Mouse (Mus musculus): ENCODE results near the gene Rad54l2. TPM values are rescaled to one million over a fixed set of nuclear protein-coding genes. Genes with fewer than 3 reads are reported as not detected.

The Rad54l2 gene
- polyA plus RNA-seq, 1 experiment from 2014 or later, result 6.2 TPM

DNA sequence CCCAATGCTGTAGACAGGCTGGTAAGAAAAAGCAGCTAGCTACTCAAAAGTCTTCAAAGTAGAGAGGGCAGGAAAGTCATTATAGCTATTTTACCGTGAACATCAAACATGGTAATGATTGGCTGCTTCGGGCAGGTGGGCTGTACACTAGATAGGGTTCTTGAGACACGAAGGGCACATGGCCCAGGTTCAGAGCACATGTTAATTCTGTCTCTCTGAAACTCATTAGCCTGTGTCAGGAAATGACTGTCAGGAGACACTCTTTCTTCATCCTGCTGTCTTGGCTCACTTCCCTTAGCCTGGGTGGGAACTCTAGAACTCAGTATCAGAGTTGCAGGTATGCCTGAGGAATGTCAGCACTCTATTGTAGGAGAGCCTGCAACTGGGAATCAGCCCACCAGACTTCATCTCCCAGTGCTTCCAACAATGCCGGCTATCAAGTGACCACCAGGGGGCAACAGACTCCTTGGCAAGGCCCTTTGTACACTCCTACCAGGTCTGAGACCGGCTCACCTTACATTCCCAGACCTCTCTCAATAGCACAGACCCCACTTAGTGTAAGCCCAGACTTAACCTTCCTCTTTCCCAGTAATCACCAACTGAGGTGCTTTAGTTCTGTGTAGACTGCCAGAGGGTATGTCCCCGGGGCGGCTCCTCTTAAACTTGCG lies 101.9 kb downstream of the Rad54l2 start:
- WGBS, result 39% methylated on average over 8 of the region's 8 CpGs
- no peak overlapping the region for H3K9ac ChIP-seq
- H3K4me1 ChIP-seq (replicated peaks), result peaks cover 32% of the 10 kb centered on the region
- 0 out of 2 replicates have a peak, but pooled peaks cover 3% of the 10 kb centered on the region for H3K36me3 ChIP-seq
- H3K27me3 ChIP-seq, result no peaks in the 10 kb centered on the region
- 0 out of 2 replicates have a peak, but pooled peaks have one; percentile 41 for ATAC-seq (ENCODE audit: low read depth)
- no peak overlapping the region for H3K4me2 ChIP-seq
- H3K4me3 ChIP-seq, result no peak overlapping the region
- H3K9me3 ChIP-seq, result no peaks in the 10 kb centered on the region
- no peak overlapping the region for H3K27ac ChIP-seq (replicated peaks)

DNA sequence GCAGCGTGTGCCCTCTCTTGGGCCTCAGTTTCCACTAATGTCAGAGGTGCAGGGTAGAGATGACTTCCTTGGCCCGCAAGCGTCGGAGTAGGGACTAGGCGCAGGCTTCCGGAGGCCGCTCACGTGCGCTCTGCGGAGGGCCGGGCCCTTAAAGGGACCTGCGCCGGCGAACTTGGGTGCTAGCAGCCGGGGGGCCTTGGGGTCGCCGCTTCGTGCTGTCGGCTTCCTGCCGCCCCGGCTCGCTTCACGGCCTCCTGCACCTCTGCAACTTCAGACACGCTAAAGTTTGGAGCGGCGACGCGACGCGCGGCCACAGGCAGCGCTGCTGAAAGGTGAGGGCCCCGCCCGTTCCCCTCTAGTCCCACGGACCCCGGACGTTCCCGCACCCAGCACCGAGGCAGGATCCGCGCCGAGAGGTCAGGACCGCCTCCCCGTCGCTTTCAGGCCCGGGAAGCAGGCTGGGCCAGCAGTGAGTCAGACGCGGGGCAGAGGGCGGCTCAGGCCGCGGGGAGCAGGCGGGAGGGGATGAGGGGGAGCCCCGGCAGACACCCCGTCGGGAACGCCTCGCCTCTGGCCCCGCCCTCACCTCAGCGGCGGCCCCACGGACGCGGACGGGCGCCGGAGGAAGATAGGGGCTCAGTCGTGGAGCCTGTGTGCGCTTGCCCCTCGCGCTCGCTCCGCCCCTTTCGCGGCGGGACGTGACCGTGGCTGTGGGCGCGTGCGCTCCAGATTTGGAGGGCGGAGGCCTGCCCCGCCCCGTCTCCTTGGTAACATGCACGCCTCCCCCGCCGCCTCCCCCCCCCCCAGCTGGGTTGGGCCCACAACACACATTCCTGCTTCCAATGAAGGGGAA lies 103.5 kb downstream of the Rad54l2 start, which contains the start of gene Tex264:
TSS of gene Tex264 (minus strand) at position 679 of the 853 bp plus-strand sequence.
- under 1% methylated on average over 82 of the region's 86 CpGs for WGBS
- H3K4me2 ChIP-seq, result peak within 1 kb of the TSS; percentile 96
- no peaks in the 10 kb centered on the region for H3K9me3 ChIP-seq
- no peaks in the 10 kb centered on the region for H3K27me3 ChIP-seq
- peak within 1 kb of the TSS; percentile 74 for H3K27ac ChIP-seq (replicated peaks)
- peak; percentile 92 for ATAC-seq (ENCODE audit: low read depth)
- H3K4me3 ChIP-seq, result peak within 1 kb of the TSS; percentile 86
- peak within 1 kb of the TSS; percentile 87 for H3K9ac ChIP-seq
- H3K4me1 ChIP-seq (replicated peaks), result peaks cover 32% of the 10 kb centered on the region
- H3K36me3 ChIP-seq, result peaks cover 16% of the 10 kb centered on the region; the same call in 1 of the 2 replicates

DNA sequence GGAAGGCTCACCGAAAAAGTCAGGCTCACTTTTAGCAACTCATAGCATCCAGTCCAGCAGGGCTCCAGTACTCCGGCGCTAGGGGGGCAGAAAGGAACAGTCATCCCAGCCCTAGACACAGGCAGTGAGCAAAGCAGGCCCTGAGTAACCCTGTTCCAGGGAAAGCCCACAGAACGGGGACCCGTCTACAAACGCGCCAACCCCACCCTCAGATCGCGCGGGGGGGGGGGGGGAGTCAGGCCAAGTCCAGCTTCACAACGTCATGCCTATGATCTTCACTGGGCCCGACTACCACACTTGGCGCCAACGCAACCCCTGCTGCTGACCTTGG lies 104.1 kb downstream of the Rad54l2 start:
- WGBS, result 8% methylated on average over 12 of the region's 14 CpGs

DNA sequence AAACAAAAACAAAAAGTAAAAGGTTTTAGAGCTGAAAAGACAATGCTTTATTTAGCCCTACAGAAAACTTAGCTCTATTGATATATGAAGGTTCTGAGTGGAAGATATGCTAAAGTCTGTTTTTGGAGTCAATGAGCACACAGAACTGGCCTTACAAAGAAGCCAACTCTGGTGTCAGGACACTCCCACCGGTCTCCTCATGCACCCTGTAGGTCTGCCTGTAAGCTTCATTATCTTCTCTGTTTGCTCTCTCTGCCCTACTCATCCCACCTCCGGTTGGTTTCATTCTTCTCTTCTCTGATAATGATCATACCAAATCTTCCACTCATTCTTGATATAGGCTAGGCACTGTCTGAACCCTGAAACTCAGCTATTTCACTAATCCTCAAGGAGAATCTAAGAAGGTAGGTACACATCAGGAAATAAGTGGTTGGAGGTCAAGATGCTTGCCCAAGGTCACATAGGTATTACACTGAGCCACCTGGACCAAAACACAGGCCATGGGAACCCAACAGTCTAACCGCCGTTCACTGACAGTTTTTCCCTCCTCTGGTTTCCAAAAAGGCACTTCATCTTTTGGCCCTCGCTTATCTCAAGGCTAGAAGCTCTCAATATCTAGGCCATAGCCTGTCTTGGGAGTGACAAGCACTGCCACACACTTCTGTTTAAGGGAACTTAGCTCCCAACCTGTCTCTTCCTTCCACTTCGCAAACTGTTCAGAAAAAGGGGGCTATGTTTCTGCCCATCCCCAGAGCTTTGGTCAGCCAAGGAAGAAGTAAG lies 104.7 kb downstream of the Rad54l2 start:
- Histone ChIP-seq H3K36me3 (peaks cover 28% of the 10 kb centered on the region), H3K27me3 (no peaks in the 10 kb centered on the region), H3K4me3 (peak overlapping the region; percentile 86), H3K27ac (replicated peaks) (no peak overlapping the region), H3K4me1 (replicated peaks) (peaks cover 32% of the 10 kb centered on the region), H3K9me3 (no peaks in the 10 kb centered on the region), H3K4me2 (peak overlapping the region; percentile 96), H3K9ac (peak overlapping the region; percentile 87)
- no peak for ATAC-seq (ENCODE audit: low read depth)
- 85% methylated on average over 6 of the region's 6 CpGs for WGBS

More for the DNA sequence above, 104.1 kb downstream of the Rad54l2 start:
- Histone ChIP-seq H3K27ac (replicated peaks) (peak overlapping the region; percentile 74; the same call in 1 of the 2 replicates), H3K9me3 (no peaks in the 10 kb centered on the region), H3K4me1 (replicated peaks) (peaks cover 32% of the 10 kb centered on the region), H3K4me3 (peak overlapping the region; percentile 86), H3K36me3 (peaks cover 22% of the 10 kb centered on the region), H3K27me3 (no peaks in the 10 kb centered on the region), H3K4me2 (peak overlapping the region; percentile 96), H3K9ac (peak overlapping the region; percentile 87)
- ATAC-seq (ENCODE audit: low read depth), result peak; percentile 24; the same call in 1 of the 2 replicates

DNA sequence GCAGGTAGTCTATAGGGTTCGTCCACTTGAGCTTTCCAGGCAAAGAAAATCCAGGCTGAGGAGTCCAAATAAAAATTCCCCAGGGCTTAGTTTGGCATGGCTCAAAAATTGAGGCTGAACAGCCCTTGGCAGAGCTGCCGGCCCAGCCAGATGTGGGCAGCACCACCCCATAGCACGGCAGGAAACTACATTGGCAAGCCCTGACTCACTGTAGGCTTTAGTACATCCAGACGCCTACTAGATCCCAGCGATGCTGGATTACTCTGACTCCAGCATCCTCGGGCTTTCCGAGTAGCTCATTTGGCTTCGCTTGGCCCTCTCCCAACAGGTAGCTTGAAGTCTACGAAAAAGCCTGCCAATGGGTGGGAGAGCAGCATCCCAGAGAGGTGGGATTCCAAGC lies 108.0 kb downstream of the Rad54l2 start:
- Histone ChIP-seq H3K4me1 (replicated peaks) (peaks cover 15% of the 10 kb centered on the region), H3K9ac (no peak overlapping the region), H3K27me3 (no peaks in the 10 kb centered on the region), H3K4me3 (no peak overlapping the region), H3K27ac (replicated peaks) (no peak overlapping the region), H3K36me3 (peaks cover 47% of the 10 kb centered on the region), H3K4me2 (no peak overlapping the region), H3K9me3 (no peaks in the 10 kb centered on the region)
- ATAC-seq (ENCODE audit: low read depth), result no peak
- 90% methylated on average over 9 of the region's 9 CpGs for WGBS

DNA sequence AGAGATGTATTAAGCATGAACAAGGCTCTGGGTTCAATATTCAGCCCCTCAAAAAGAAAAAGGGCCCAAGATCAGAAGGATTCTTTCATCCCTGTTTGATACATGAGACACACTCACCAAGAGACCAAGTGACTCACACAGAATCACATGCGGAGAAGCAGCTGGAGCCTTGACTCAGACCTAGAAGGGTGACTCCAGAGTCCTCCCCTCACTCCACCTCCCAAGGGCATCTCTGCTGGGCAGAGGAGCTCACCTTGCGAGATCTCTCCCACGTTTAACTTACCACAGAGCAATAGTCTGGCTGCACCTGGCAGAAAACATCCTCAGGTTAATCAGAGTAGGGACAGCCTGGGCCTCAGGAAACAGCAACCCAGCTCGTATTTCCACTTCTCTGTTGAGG lies 110.8 kb downstream of the Rad54l2 start:
- 77% methylated on average over 4 of the region's 4 CpGs for WGBS
- H3K36me3 ChIP-seq, result peaks cover 51% of the 10 kb centered on the region
- no peak for ATAC-seq (ENCODE audit: low read depth)

DNA sequence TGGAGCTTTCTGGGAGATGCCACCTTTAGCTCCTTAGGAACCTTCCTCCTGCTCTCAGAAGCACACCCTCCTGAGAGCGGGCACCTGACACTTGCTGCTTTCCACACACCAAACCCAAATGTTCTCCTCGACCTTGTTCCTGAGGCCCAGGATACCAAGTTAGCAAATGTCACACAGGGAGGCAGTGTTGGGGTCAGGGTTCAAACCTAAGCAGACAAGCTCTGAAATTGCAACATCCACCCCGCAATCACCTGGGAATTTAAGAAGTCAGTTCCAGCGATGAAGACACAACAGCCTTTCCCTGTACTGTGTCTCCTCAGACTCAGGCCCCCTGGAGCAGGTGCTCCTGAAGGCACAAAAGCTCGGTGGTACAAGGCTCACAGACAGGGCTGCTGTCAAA lies 111.3 kb downstream of the Rad54l2 start:
- no peaks in the 10 kb centered on the region for H3K9me3 ChIP-seq
- H3K27me3 ChIP-seq, result no peaks in the 10 kb centered on the region
- no peaks in the 10 kb centered on the region for H3K4me1 ChIP-seq (replicated peaks)
- H3K4me2 ChIP-seq, result no peak overlapping the region
- H3K4me3 ChIP-seq, result no peak overlapping the region
- H3K36me3 ChIP-seq, result peaks cover 56% of the 10 kb centered on the region
- H3K9ac ChIP-seq, result no peak overlapping the region
- no peak overlapping the region for H3K27ac ChIP-seq (replicated peaks)
- 87% methylated on average over 5 of the region's 5 CpGs for WGBS
- ATAC-seq (ENCODE audit: low read depth), result no peak

More for the DNA sequence above, 110.8 kb downstream of the Rad54l2 start:
- no peak overlapping the region for H3K9ac ChIP-seq
- H3K27ac ChIP-seq (replicated peaks), result no peak overlapping the region
- no peak overlapping the region for H3K4me2 ChIP-seq
- H3K27me3 ChIP-seq, result no peaks in the 10 kb centered on the region
- no peak overlapping the region for H3K4me3 ChIP-seq
- H3K4me1 ChIP-seq (replicated peaks), result no peaks in the 10 kb centered on the region
- no peaks in the 10 kb centered on the region for H3K9me3 ChIP-seq

DNA sequence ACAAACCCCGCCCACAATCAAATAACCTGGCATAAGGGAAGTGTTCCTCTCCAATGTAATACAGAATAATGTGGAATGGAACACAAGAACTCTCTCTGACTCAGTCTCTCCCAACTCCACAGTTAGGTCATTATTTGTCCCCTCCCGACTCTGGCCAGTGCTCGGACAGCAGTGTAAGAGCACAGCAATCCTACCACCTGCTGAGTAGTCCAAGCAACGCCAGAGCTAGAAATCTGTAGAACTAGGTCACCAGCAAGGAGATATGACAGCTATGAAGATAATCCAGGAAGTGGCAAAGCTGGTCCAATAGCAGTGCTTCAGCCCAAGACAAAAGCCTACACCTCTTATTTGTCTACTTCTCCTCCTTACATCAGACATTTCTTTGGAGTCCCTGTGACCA lies 112.4 kb downstream of the Rad54l2 start:
- no peak for ATAC-seq (ENCODE audit: low read depth)
- H3K9ac ChIP-seq, result no peak overlapping the region
- no peaks in the 10 kb centered on the region for H3K27me3 ChIP-seq
- H3K4me3 ChIP-seq, result no peak overlapping the region
- H3K9me3 ChIP-seq, result no peaks in the 10 kb centered on the region
- no peaks in the 10 kb centered on the region for H3K4me1 ChIP-seq (replicated peaks)
- H3K36me3 ChIP-seq, result peaks cover 62% of the 10 kb centered on the region
- H3K4me2 ChIP-seq, result no peak overlapping the region
- no peak overlapping the region for H3K27ac ChIP-seq (replicated peaks)
- WGBS, result 75% methylated on average over 4 of the region's 4 CpGs

DNA sequence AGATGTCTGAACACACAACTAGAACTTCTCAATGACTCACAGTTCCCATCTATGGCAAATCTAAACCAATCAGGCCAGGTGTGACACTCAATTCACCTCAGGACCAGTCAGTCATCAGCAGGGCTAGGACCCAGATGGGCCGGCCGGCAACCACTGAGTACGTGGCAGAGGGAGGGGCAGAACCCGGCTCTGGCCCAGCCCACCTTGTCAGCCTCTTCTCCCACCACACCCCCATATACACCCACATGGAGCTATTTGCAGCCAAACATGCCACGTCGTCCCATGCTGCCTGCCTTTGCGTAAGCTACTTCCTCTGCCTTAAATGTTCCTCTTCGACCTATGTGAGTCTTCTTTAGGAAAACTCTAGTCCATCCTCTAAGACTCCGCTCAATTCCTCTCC lies 113.0 kb downstream of the Rad54l2 start:
- Histone ChIP-seq H3K4me1 (replicated peaks) (no peaks in the 10 kb centered on the region), H3K4me3 (no peak overlapping the region), H3K9me3 (no peaks in the 10 kb centered on the region), H3K9ac (no peak overlapping the region), H3K4me2 (no peak overlapping the region), H3K27me3 (no peaks in the 10 kb centered on the region), H3K27ac (replicated peaks) (no peak overlapping the region), H3K36me3 (peaks cover 62% of the 10 kb centered on the region)
- no peak for ATAC-seq (ENCODE audit: low read depth)
- 80% methylated on average over 9 of the region's 9 CpGs for WGBS

DNA sequence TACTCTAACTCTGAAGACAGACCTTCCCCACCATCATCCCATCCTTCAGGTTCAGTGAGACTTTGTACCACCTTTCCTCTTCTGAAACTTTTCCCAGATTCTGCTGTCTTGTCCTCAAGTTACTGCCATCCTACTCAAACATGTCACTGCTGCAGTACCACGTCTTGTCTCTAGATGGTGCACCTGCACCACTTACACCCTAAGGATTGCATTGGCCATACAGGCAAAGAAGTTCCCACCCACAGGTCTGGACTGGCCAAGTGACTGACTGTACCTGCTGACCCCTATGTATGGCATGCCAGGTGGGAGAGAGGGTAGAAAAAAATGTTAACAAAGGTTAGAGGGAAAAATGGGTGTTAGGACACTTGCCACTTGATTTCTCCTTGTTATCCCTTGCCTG lies 113.5 kb downstream of the Rad54l2 start:
- peaks cover 62% of the 10 kb centered on the region for H3K36me3 ChIP-seq
- 0% methylated on average over 1 of the region's 1 CpGs for WGBS
- peak; percentile 68; the same call in 1 of the 2 replicates for ATAC-seq (ENCODE audit: low read depth)

DNA sequence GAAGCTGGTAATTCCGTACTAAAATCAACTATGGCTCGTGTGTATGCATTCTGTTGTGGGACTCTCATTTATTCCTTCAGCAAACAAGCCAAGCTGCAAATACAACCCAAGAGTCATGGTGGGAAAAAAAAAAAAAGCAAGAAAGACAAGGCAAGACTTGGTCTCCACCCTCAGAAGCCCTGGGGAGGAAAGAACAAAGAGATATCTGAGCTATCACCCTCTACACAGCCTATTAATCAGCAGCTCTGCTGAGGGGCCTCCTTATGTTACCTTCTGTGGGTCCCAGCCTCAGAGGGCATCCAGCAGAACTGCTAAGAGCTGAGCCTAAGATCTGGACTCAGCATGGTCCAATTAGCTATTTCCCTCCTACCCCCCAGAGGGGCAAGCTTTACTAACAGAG lies 115.1 kb downstream of the Rad54l2 start:
- Histone ChIP-seq H3K36me3 (peaks cover 60% of the 10 kb centered on the region), H3K27ac (replicated peaks) (no peak overlapping the region), H3K4me1 (replicated peaks) (no peaks in the 10 kb centered on the region), H3K9ac (no peak overlapping the region), H3K27me3 (no peaks in the 10 kb centered on the region), H3K9me3 (no peaks in the 10 kb centered on the region), H3K4me2 (no peak overlapping the region), H3K4me3 (no peak overlapping the region)
- no peak for ATAC-seq (ENCODE audit: low read depth)
- WGBS, result 100% methylated on average over 2 of the region's 2 CpGs

More for the DNA sequence above, 113.5 kb downstream of the Rad54l2 start:
- Histone ChIP-seq H3K27ac (replicated peaks) (no peak overlapping the region), H3K4me1 (replicated peaks) (no peaks in the 10 kb centered on the region), H3K27me3 (no peaks in the 10 kb centered on the region), H3K9me3 (no peaks in the 10 kb centered on the region), H3K9ac (no peak overlapping the region), H3K4me3 (no peak overlapping the region), H3K4me2 (no peak overlapping the region)

Data from neural tube, embryonic 13.5 days (tissue).